Mouse (Mus musculus) bone marrow macrophage, adult 2 months (primary cell): ENCODE measurements around the gene Dkk3.

Experiments
- CTCF ChIP-seq: IDR thresholded peaks from 2 replicates; pipeline ENCODE4 v1.5.1; 2012; ENCODE audit warnings: low read depth, mild to moderate bottlenecking, low read length, moderate library complexity
- POLR2A ChIP-seq: IDR thresholded peaks from 2 replicates; pipeline ENCODE4 v1.6.1; 2012; ENCODE audit warnings: mild to moderate bottlenecking, low read depth, low read length, borderline replicate concordance

GRCm38 (mm10) chr7:112180235-112180705 is 21.4 kb upstream of the Dkk3 start:
- TF ChIP-seq CTCF (peak; percentile 82), POLR2A (no peak)
